ENCODE assay signal across 9 mouse cellular contexts in the genomic region with DNA sequence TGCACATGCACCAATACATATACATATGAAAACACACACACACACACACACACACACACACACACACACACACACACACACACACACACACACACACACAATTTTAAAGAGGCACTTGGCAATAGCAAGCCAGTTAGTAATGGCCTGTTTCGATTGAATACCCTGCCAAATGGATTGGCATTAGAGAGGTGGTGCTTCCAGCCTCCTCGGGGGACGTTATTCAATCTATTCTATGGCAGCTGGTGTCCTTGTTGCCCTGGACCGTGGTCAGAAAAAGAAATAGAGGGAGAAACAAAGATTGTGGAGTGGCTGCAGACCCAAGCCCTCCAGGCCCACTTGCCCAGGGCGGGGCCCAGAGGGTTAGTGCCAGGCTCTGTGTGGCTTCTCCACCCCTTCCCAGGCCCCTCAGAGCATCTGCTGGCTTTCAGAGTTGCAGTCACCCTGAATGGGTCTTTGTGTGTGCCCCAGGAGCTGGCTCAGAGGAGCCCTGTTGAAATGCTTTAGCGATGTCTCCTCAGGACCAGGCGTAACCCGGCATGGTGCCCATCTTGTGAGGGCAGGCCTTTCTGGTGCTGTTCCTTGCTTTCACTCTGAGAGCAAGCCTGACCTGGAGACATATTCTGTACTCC.
DNase-seq lines count a peak whose midpoint lies in the region; ATAC-seq lines count a peak whose summit lies in the region.
"Had no signal": no experiment of that assay in that cellular context is flagged by ENCODE, and none has a peak within 500 bp of the region (broad histone marks: within the 10 kb centered on the region; RNA-seq: fewer than 3 reads in every experiment).

No protein-coding gene starts in this region.

- ATAC-seq in midbrain, embryonic 14.5 days (ENCODE audit: low FRiP score, low TSS enrichment): peak; percentile 84

- no peak overlapping the region for H3K4me2 ChIP-seq in midbrain, embryonic 14.5 days (ENCODE audit: low read length)
- H3K4me2 ChIP-seq: heart, embryonic 13.5 days had no signal

- DNase-seq in adipocyte (ENCODE audit: low spot score): peak; percentile 60
- DNase-seq in embryonic facial prominence, embryonic 10.5 days (ENCODE audit: low spot score): no peak
- DNase-seq in layer of hippocampus, adult 18-20 months (ENCODE audit: low spot score in 2 of 2): peak; percentile 32 to 71
- peak; percentile 72 for DNase-seq in midbrain, embryonic 14.5 days
- DNase-seq in heart, postnatal 4 days: no peak
- no peak for DNase-seq in B cell, adult 2 months
- no peak for DNase-seq in spleen, postnatal 36 days (ENCODE audit: low spot score in 2 of 2)
- no peak for DNase-seq in thymus, postnatal 14 days

- H3K4me3 ChIP-seq in embryonic facial prominence, embryonic 10.5 days: no peak overlapping the region
- no peak overlapping the region for H3K4me3 ChIP-seq in midbrain, embryonic 14.5 days (replicated peaks; ENCODE audit: low read depth, low read length)
- H3K4me3 ChIP-seq: heart, embryonic 13.5 days had no signal

- no peak overlapping the region for H3K9ac ChIP-seq in midbrain, embryonic 14.5 days (replicated peaks; ENCODE audit: low read length)
- H3K9ac ChIP-seq: heart, embryonic 13.5 days had no signal

- WGBS in embryonic facial prominence, embryonic 10.5 days: 79% methylated on average over 8 of the region's 8 CpGs
- WGBS in midbrain, embryonic 14.5 days: 40% methylated on average over 8 of the region's 8 CpGs

- H3K9me3 ChIP-seq in embryonic facial prominence, embryonic 10.5 days: no peaks in the 10 kb centered on the region
- H3K9me3 ChIP-seq in midbrain, embryonic 14.5 days (ENCODE audit: control insufficient read depth, low read length): no peaks in the 10 kb centered on the region
- H3K9me3 ChIP-seq: heart, embryonic 13.5 days had no signal

- peak overlapping the region; percentile 74 for H3K27ac ChIP-seq in embryonic facial prominence, embryonic 10.5 days (replicated peaks)
- H3K27ac ChIP-seq in midbrain, embryonic 14.5 days (replicated peaks; ENCODE audit: low read depth, low read length): peak overlapping the region; percentile 61
- H3K27ac ChIP-seq: heart, embryonic 13.5 days had no signal

- H3K4me1 ChIP-seq in embryonic facial prominence, embryonic 10.5 days: peaks cover 14% of the 10 kb centered on the region
- H3K4me1 ChIP-seq in midbrain, embryonic 14.5 days (ENCODE audit: control insufficient read depth, insufficient read depth, low read length): peaks cover 9% of the 10 kb centered on the region

- no peaks in the 10 kb centered on the region for H3K27me3 ChIP-seq in embryonic facial prominence, embryonic 10.5 days (replicated peaks; ENCODE audit: low read depth, poor library complexity, severe bottlenecking)
- H3K27me3 ChIP-seq in midbrain, embryonic 14.5 days (ENCODE audit: control insufficient read depth, insufficient read depth, low read length): no peaks in the 10 kb centered on the region
- H3K27me3 ChIP-seq: heart, embryonic 13.5 days had no signal

- H3K36me3 ChIP-seq in embryonic facial prominence, embryonic 10.5 days (replicated peaks): 0 out of 2 replicates have a peak, but pooled peaks cover 6% of the 10 kb centered on the region
- no peaks in the 10 kb centered on the region for H3K36me3 ChIP-seq in midbrain, embryonic 14.5 days (ENCODE audit: control insufficient read depth, insufficient read depth, low read length)
- H3K36me3 ChIP-seq: heart, embryonic 13.5 days had no signal

Comparison
In these comparisons a context has a peak if more than half of its experiments do, and no peak if none do; other contexts are left out.
1. DNase-seq: peak in adipocyte (single experiment), layer of hippocampus, adult 18-20 months (2 of 2) and midbrain, embryonic 14.5 days (single experiment); none in embryonic facial prominence, embryonic 10.5 days (single experiment), heart, postnatal 4 days (single experiment), B cell, adult 2 months (0 of 2), spleen, postnatal 36 days (0 of 2) and thymus, postnatal 14 days (single experiment).